Mouse (Mus musculus) cerebral cortex, adult 2 months (tissue): ENCODE data around the gene Pheta1.

ENCODE experiments used
- WGBS: fragments of 180-500 bp; shearing (Covaris S2); methylation state at CpG from one replicate; pipeline ENCODE4 v1.1.7; 2018; 5-methylcytosine and 5-hydroxymethylcytosine counted together

Pheta1 gene

DNA sequence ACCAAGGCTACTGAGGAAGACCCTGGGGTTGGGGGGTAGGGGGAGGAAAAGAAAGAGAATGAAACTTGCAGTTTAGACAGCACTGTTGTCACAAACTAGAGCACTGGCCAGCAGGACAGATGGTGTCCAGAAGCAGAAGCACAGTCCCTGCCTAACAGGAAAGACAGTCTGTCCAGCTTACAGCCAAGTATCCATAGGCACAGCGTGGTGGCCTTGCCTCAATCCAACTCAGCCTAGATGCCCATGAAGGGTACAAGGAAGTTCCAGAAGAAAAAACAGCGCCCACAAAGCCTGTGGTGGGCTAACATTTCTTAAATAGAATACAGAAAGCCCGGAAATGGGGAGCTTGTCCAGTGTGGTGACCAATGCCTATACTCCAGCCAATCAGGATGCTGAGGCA, 23.2 kb upstream of the Pheta1 start:
- 74% methylated on average over 3 of the region's 3 CpGs for WGBS

DNA sequence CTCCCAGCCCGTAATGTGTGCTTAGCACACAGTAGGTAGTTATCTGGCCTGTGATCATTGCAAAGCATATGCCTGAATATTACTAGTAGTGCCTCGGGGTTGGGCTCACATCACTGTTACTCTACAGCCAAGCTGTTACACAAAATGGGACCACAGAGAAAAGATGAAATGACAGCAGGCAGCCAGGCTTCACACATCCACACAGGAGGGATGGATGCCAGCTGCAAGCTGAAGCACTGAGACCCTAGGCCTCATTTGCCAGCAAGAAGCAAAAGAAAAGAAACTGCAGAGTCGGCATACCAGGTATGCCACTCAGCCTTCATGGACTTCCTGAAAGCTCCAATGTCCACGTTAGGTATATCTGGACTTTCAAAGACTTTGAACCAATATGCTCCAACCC, 20.9 kb upstream of the Pheta1 start:
- 66% methylated on average over 4 of the region's 4 CpGs for WGBS

- WGBS, result 27% methylated on average over 82 of the region's 82 CpGs
Observed at GRCm38 (mm10) chr5:121828491-121829432, 20.0 kb upstream of the Pheta1 start.

DNA sequence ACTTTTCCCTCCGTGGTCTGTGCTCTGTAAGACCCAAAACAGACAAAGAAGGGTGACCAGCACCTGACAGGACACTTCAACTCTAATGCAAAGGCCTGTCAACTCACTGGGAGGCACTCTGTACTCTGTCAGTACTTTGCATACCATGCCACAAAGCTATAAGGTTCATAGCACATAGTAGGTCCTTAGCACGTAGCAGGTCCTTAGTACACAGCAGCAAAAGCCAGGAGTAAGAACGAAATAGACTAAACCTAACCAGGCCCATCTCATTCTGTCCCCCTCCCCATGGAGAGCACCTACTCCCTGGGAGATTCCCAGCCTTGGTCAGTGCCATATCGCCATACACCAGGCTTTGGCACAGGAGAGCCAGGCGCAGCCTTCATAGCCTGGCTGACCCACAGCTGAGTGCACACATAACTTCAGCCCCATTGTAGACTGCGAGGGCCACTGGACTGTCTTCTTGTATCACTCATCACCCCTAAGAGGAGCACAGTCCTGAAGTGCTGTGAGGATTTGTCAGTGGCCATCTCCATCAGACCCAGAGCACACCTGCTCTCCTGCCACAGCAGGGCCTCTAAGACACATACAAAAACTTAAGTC, 17.7 kb upstream of the Pheta1 start:
- 92% methylated on average over 6 of the region's 6 CpGs for WGBS

DNA sequence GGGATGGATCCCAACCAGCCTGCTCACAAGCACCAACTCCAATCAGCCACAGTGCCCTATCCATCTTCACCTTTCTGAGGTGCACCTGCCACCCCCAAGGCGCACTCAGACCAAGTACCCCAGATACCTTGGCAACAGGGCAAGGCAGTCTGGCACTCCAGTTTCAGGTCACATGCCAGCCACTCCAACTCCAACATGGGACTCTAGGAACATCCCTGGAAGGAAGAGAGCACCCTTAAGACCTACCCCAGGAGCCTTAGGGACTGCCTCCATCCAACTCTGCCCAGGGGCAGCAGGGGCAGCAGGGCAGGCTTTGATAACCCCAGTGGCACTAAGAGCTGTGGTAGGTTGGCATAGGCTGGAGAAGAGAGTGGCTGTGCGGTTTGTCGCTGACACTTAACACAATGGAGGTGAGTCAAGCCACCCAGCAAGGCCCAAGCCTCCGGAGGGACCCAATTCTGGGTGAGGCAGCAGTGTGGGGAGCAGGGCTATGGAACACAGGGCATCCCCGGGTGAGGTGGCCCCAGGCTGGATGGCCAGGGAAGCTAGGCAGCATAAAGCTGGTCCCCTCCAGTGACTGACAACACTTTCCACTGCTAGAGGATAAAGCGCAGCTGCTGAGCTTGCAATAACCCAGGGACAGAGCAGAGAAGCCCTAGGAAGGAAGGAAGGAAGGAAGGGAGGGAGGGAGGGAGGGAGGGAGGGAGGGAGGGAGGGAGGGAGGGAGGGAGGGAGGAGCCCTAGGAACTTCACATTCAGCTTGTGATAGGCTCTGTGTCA, 16.2 kb upstream of the Pheta1 start:
- WGBS, result 81% methylated on average over 6 of the region's 6 CpGs

- 69% methylated on average over 2 of the region's 2 CpGs for WGBS
Observed at GRCm38 (mm10) chr5:121833159-121833558, 15.6 kb upstream of the Pheta1 start.

DNA sequence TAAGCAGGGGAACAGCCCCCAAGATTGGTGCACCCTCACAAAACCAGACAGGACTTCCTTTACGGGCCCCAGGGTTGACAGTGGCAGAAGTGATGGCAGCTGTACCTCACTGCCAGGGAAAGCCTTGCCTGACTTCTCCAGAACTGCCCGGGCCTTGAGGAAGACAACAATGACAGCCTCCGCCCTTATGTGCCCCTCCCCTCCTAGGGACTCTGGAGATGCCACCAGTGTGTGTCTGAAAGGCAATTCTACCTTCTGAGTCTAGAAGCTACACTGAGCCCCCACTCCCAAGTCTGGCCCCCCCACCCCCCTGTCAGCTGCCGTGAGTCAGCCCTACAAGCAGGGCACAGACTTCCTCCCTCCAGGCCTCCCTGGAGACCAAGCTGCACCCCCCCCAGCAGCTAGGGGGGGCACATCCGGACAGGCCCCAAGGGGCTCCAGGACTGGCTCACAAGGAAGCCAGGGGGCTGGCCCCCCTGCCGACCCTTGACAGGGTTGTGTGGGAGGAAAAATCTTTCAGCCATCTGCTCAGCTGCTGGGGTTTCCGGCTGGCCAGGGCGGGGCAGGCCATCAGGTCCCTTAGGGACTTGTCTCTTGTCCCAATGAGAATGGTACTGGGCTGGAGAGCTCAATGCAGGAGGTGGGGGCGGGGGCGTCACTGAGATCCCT, 15.1 kb upstream of the Pheta1 start:
- 46% methylated on average over 10 of the region's 10 CpGs for WGBS

GRCm38 (mm10) chr5:121834241-121834606, 14.6 kb upstream of the Pheta1 start:
- WGBS, result 73% methylated on average over 7 of the region's 7 CpGs

GRCm38 (mm10) chr5:121834991-121835747, 13.6 kb upstream of the Pheta1 start:
- WGBS, result 43% methylated on average over 12 of the region's 12 CpGs

DNA sequence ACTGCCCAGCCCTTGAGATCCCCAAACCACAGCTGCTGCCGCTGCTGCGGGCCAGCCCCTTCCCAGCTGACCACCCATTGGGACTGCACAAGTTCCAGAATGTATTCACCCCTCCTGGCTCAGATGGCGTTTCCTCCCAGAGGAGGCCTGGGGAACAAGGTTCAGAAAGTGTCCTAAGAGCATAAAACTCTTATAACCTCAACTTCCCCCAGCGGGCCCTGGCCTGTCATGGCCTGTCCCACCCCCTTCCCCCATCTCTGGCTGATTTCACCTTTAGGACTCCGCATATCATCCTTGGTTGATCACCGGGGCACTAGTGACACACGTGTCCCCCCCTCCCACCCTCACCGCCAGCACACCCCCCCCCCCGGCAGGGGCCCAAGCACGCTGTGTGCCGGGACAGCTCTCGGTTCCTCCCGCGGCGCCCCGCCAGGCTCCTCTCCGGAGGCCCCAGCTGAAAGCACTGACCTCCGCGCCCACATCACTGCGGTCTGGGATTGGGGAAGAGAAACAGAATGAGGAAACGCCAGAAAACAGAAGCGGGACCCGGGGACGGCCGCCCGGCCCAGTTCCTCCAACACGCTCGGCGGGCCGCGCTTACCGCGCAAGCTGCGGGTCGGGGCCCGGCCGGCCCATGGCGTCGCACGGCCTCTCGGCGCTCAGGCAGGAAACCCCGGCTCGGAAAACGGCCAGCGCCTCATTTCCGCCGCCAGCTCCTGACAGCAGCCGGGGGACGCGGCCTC, 12.7 kb upstream of the Pheta1 start:
- WGBS, result under 1% methylated on average over 51 of the region's 51 CpGs

DNA sequence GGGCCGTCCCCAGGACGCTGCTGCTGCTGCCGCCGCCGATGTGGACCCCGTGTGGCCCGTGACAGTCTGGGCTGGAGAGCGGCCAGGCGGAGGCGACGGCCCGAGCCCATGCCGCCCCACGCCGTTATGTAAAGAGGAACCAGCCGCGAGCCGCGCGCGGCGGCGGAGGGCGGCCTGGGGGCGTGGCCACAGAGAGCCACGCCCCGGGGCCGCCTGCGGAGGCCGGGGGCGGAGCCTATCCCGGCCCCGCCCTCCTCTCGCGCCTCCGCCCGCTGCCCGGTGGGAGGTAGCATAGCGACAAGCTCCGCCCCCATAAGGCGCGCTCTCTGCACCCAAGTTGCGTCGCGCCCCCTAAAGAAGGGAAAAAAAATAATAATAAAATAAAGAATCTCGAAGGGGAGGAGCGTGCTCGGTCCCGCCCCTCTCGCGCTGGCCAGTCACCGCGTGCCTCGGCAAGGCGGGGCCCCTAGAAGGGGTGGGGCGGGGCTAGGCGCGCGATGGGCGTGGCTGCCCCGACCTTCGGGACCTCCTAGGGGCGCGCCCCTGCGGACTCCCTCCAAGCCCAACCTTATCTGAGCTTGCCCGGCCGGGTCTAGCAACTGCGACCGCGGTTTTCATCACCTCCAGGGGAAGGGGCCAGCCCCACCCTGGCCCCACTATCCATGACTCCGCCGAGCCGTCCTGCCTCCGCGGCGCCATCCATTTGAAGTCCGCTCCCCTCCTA, 11.9 kb upstream of the Pheta1 start:
- WGBS, result under 1% methylated on average over 75 of the region's 77 CpGs

DNA sequence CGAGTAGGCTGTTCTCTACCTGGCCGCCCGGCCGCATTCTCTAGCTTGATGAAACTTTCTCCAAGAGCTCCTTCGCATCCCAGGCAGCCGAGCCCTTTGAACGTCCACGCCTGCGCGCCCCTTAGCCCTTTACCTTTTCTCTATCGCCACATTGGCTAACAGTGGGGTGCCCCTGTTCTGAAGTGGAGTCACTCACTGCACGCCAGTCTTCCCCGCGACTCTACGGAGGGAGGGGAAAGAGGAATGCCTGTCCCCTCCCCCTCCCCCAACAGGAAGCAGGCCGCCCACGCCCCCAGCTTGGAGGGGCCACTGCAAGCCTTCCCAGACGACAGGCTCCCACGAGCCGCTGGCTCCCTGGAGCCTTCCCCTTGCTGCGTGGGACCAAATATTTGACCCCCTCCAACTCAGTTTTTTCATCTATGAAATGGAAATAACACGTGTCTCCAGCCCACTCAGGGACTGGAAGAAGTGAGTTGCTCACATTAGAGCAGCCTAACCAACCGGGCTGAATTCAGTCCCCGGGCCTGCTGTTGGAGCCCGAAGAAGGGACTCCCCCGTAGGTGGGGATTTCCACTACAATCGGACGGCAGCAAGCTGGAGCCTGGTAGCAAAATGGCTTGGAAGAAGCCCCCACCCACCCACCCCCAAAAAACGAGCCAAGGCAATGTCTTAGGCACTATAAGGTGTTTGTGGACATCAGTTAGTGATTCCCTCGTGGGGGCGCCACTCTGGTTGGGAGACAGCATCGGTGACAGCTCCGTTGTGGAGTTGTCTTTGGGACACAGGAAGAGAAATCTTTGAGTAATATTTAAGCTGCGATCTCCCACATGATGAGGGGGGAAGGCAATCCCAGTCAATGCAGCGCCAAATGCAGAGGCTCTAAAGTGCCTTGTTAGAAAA, 11.1 kb upstream of the Pheta1 start, which contains the start of gene Sh2b3:
Sh2b3 (minus strand) TSS at position 206 of the 900 bp plus-strand sequence.
- WGBS, result 2% methylated on average over 35 of the region's 35 CpGs

DNA sequence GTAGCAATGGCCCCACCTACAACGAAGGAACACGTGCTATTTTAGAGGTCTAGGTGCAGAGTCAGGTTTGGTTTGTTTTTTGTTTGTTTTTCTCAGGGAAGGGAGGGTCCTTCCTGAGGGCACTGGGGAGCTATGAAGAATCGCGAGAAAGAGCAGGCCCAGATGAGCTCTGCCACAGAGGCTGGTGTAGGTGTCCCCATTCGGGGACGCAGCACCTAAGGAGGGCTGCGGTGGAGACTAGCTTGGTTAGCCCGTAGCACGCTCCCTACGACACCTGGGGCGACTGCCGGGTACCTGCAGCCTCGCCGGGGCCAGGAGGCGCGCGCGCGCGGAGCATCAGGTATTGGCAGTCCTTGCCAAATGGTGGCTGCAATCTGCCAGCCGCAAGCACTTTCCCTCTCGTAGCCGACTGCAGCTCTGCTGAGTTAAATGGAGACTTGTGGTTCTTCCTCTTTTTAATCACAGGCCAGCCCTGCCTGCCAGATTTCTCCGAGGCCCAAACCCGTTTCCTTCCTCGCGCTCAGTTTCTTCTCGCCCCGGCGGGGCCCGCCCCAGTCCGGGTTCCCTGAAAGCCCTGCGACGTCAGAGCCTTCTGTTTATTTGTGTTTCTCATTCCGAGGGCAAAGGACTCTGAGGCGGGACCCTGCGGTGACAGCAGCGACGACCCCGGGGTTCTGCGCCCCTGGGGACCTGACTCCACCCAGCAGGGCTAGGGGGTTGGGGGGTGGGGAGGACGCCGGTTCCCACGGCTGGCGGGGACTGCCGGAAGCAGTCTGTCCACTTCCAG, 10.2 kb upstream of the Pheta1 start:
- WGBS, result 7% methylated on average over 46 of the region's 46 CpGs

GRCm38 (mm10) chr5:121839128-121839473, 9.7 kb upstream of the Pheta1 start:
- 69% methylated on average over 7 of the region's 7 CpGs for WGBS

- 88% methylated on average over 9 of the region's 9 CpGs for WGBS
Observed at GRCm38 (mm10) chr5:121841516-121841915, 7.3 kb upstream of the Pheta1 start.

- WGBS, result 51% methylated on average over 10 of the region's 10 CpGs
Observed at GRCm38 (mm10) chr5:121841973-121842372, 6.8 kb upstream of the Pheta1 start.

DNA sequence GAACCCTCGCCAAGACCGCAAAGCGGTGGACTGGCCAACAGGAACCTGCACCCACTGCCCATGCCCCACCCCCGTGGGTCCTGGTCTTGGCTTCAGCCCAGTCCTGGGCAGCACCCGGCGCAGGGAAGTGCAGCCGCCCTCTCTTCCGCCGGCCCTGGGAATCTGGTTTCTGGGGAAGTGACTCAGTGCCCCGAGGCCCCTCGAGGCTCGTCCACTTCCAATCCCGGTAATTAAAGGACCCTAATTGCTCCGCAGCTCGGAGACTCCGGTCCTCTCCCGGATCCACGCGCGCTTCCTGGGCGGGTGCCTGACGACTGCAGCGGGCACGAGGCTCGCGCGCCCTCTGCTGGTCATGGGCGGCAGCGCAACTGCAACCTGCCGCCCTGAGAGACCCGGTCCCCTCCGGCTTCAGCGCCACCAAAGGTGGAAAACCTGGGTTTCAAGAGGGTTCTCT, 6.1 kb upstream of the Pheta1 start:
- WGBS, result under 1% methylated on average over 33 of the region's 33 CpGs
